Mouse (Mus musculus) lung, postnatal 0 days (tissue): ENCODE results near the gene C8a.

Experiments
- CTCF ChIP-seq: IDR thresholded peaks from 2 replicates; pipeline ENCODE4 v1.5.1; 2016; ENCODE audit warnings: antibody characterized with exemption, mild to moderate bottlenecking
- EP300 ChIP-seq: IDR thresholded peaks from 2 replicates; pipeline ENCODE4 v1.6.1; 2016; ENCODE audit warnings: antibody characterized with exemption, mild to moderate bottlenecking, control low read depth

DNA sequence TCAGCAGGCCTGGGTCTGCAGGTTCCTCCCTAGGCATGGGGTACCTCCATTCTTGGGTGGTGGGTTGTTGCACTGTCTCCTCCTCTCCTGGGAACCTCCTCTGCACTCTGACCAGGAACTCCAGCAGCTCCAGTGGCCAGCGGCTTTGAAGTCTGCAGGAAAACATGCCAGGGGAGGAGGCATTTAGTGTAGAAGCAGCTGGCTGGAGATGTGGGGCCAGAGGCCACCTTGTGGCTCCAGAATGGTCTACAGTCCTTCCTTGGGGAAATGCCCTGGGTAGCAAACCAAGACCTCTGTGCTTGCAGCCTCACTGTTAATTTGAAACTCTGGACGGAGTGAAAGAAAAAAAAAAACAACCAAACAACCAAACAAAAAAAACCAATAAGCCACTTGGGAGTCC, 58.7 kb downstream of the C8a start:
- TF ChIP-seq CTCF: no peak
- no peak for TF ChIP-seq EP300
